Mouse (Mus musculus): ENCODE data around the gene Bmf.
A peak's percentile ranks its signal among the peaks of the same experiment; 100 is the strongest.

The Bmf gene

GRCm38 (mm10) chr2:118512418-118513377, 36.8 kb downstream of the Bmf start:
- no peak for DNase-seq (ENCODE audit: low read depth, low spot score)

- no peak for DNase-seq (ENCODE audit: low read depth, low spot score)
Measured at GRCm38 (mm10) chr2:118511779-118512417, 37.6 kb downstream of the Bmf start.

- DNase-seq (ENCODE audit: low read depth, low spot score) = peak; percentile 84
Measured at GRCm38 (mm10) chr2:118510447-118511310, 38.8 kb downstream of the Bmf start.

- no peak for DNase-seq (ENCODE audit: low read depth, low spot score)
Measured at GRCm38 (mm10) chr2:118509688-118510446, 39.6 kb downstream of the Bmf start.

GRCm38 (mm10) chr2:118507126-118507525, 42.4 kb downstream of the Bmf start:
- no peak for DNase-seq (ENCODE audit: low read depth, low spot score)

- no peak for DNase-seq (ENCODE audit: low read depth, low spot score)
Measured at GRCm38 (mm10) chr2:118500191-118500590, 49.3 kb downstream of the Bmf start.

GRCm38 (mm10) chr2:118499135-118499961, 50.1 kb downstream of the Bmf start:
- DNase-seq (ENCODE audit: low read depth, low spot score) = no peak

- DNase-seq (ENCODE audit: low read depth, low spot score) = no peak
Measured at GRCm38 (mm10) chr2:118498476-118498875, 51.0 kb downstream of the Bmf start.

GRCm38 (mm10) chr2:118497890-118498289, 51.6 kb downstream of the Bmf start:
- no peak for DNase-seq (ENCODE audit: low read depth, low spot score)

GRCm38 (mm10) chr2:118495024-118495423, 54.5 kb downstream of the Bmf start:
- no peak for DNase-seq (ENCODE audit: low read depth, low spot score)

- DNase-seq (ENCODE audit: low read depth, low spot score) = no peak
Measured at GRCm38 (mm10) chr2:118491741-118492395, 57.6 kb downstream of the Bmf start.

GRCm38 (mm10) chr2:118491281-118491731, 58.2 kb downstream of the Bmf start:
- no peak for DNase-seq (ENCODE audit: low read depth, low spot score)

- DNase-seq (ENCODE audit: low read depth, low spot score) = peak; percentile 30
Measured at GRCm38 (mm10) chr2:118490241-118491091, 59.0 kb downstream of the Bmf start.

- DNase-seq (ENCODE audit: low read depth, low spot score) = no peak
Measured at GRCm38 (mm10) chr2:118487806-118488205, 61.7 kb downstream of the Bmf start.

- peak; percentile 83 for DNase-seq (ENCODE audit: low read depth, low spot score)
Measured at GRCm38 (mm10) chr2:118486933-118487332, 62.6 kb downstream of the Bmf start.

GRCm38 (mm10) chr2:118485415-118485814, 64.1 kb downstream of the Bmf start:
- DNase-seq (ENCODE audit: low read depth, low spot score) = no peak

GRCm38 (mm10) chr2:118484386-118484898, 65.0 kb downstream of the Bmf start:
- DNase-seq (ENCODE audit: low read depth, low spot score) = no peak

- DNase-seq (ENCODE audit: low read depth, low spot score) = no peak
Measured at GRCm38 (mm10) chr2:118483032-118483431, 66.5 kb downstream of the Bmf start.
